Mouse (Mus musculus) ES-E14 (cell line): Measurements from ENCODE around the gene U2surp.

ENCODE experiments used
- HCFC1 ChIP-seq: IDR thresholded peaks from 2 replicates; pipeline ENCODE4 v1.6.1; 2012; ENCODE audit warnings: low read length, inconsistent platforms, borderline replicate concordance; ENCODE audit not compliant: insufficient read depth
- ZNF384 ChIP-seq: IDR thresholded peaks from 2 replicates; pipeline ENCODE4 v1.6.1; 2012; ENCODE audit warnings: low read depth, low read length, inconsistent platforms

GRCm38 (mm10) chr9:95513776-95514175, 2.0 kb upstream of the U2surp start:
- TF ChIP-seq HCFC1, result no peak
- no peak for TF ChIP-seq ZNF384
